Mouse (Mus musculus): Measurements from ENCODE around the gene Tfdp2. TPM values are rescaled to one million over a fixed set of nuclear protein-coding genes. Genes with fewer than 3 reads are reported as not detected.

The Tfdp2 gene
- polyA plus RNA-seq, 1 experiment from 2014 or later, result 51.4 TPM

- H3K9ac ChIP-seq (ENCODE audit: low read depth, low read length), result peak overlapping the region; percentile 56; the same call in 1 of the 2 replicates
- H3K4me3 ChIP-seq (replicated peaks; ENCODE audit: low read depth, low read length), result peak overlapping the region; percentile 42
- 2% methylated on average over 10 of the region's 10 CpGs for WGBS
- H3K27me3 ChIP-seq (ENCODE audit: insufficient read depth, low read length), result no peaks in the 10 kb centered on the region
- peak overlapping the region; percentile 74 for H3K4me2 ChIP-seq (ENCODE audit: low read length)
- TF ChIP-seq CTCF (IDR thresholded peaks at IDR 0.05; ENCODE audit: low read depth), result no peak
- no peaks in the 10 kb centered on the region for H3K9me3 ChIP-seq (replicated peaks; ENCODE audit: low read length)
- ATAC-seq (replicated peaks; ENCODE audit: low FRiP score, low read depth), result no peak
- no peaks in the 10 kb centered on the region for H3K4me1 ChIP-seq (replicated peaks; ENCODE audit: insufficient read depth, low read length)
- DNase-seq (ENCODE audit: low spot score), result peak; percentile 43
- H3K27ac ChIP-seq, result peak overlapping the region; percentile 57; the same call in 1 of the 2 replicates
- H3K36me3 ChIP-seq (ENCODE audit: insufficient read depth, low read length), result no peaks in the 10 kb centered on the region
Observed at GRCm38 (mm10) chr9:96259753-96260520, 63.9 kb downstream of the Tfdp2 start.

- H3K27me3 ChIP-seq (ENCODE audit: insufficient read depth, low read length), result no peaks in the 10 kb centered on the region
- H3K9me3 ChIP-seq (replicated peaks; ENCODE audit: low read length), result no peaks in the 10 kb centered on the region
- H3K36me3 ChIP-seq (ENCODE audit: insufficient read depth, low read length), result no peaks in the 10 kb centered on the region
- ATAC-seq (replicated peaks; ENCODE audit: low FRiP score, low read depth), result no peak
- H3K4me1 ChIP-seq (replicated peaks; ENCODE audit: insufficient read depth, low read length), result no peaks in the 10 kb centered on the region
- DNase-seq (ENCODE audit: low spot score), result no peak
- 78% methylated on average over 4 of the region's 4 CpGs for WGBS
- no peak overlapping the region for H3K27ac ChIP-seq
- no peak overlapping the region for H3K4me2 ChIP-seq (ENCODE audit: low read length)
- no peak overlapping the region for H3K9ac ChIP-seq (ENCODE audit: low read depth, low read length)
- H3K4me3 ChIP-seq (replicated peaks; ENCODE audit: low read depth, low read length), result no peak overlapping the region
- TF ChIP-seq CTCF (IDR thresholded peaks at IDR 0.05; ENCODE audit: low read depth), result no peak
Observed at GRCm38 (mm10) chr9:96261101-96261500, 65.0 kb downstream of the Tfdp2 start.

GRCm38 (mm10) chr9:96261980-96262379, 65.9 kb downstream of the Tfdp2 start:
- no peaks in the 10 kb centered on the region for H3K36me3 ChIP-seq (ENCODE audit: insufficient read depth, low read length)
- H3K4me1 ChIP-seq (replicated peaks; ENCODE audit: insufficient read depth, low read length), result no peaks in the 10 kb centered on the region
- WGBS, result 95% methylated on average over 6 of the region's 6 CpGs
- no peak overlapping the region for H3K4me3 ChIP-seq (replicated peaks; ENCODE audit: low read depth, low read length)
- TF ChIP-seq CTCF (IDR thresholded peaks at IDR 0.05; ENCODE audit: low read depth), result 0 out of 2 replicates have a peak, but pooled peaks have one; percentile 14
- no peaks in the 10 kb centered on the region for H3K9me3 ChIP-seq (replicated peaks; ENCODE audit: low read length)
- no peak overlapping the region for H3K27ac ChIP-seq
- ATAC-seq (replicated peaks; ENCODE audit: low FRiP score, low read depth) (no peak), DNase-seq (ENCODE audit: low spot score) (no peak)
- H3K4me2 ChIP-seq (ENCODE audit: low read length), result no peak overlapping the region
- no peaks in the 10 kb centered on the region for H3K27me3 ChIP-seq (ENCODE audit: insufficient read depth, low read length)
- no peak overlapping the region for H3K9ac ChIP-seq (ENCODE audit: low read depth, low read length)

- Histone ChIP-seq H3K4me3 (replicated peaks; ENCODE audit: low read depth, low read length) (no peak overlapping the region), H3K27ac (no peak overlapping the region), H3K27me3 (ENCODE audit: insufficient read depth, low read length) (no peaks in the 10 kb centered on the region), H3K9me3 (replicated peaks; ENCODE audit: low read length) (no peaks in the 10 kb centered on the region), H3K4me2 (ENCODE audit: low read length) (no peak overlapping the region), H3K36me3 (ENCODE audit: insufficient read depth, low read length) (no peaks in the 10 kb centered on the region), H3K9ac (ENCODE audit: low read depth, low read length) (no peak overlapping the region), H3K4me1 (replicated peaks; ENCODE audit: insufficient read depth, low read length) (no peaks in the 10 kb centered on the region)
- WGBS, result 91% methylated on average over 6 of the region's 6 CpGs
- no peak for TF ChIP-seq CTCF (IDR thresholded peaks at IDR 0.05; ENCODE audit: low read depth)
- DNase-seq (ENCODE audit: low spot score), result no peak
- ATAC-seq (replicated peaks; ENCODE audit: low FRiP score, low read depth), result no peak
Observed at GRCm38 (mm10) chr9:96266793-96267558, 70.9 kb downstream of the Tfdp2 start.

GRCm38 (mm10) chr9:96267559-96267948, 71.5 kb downstream of the Tfdp2 start:
- no peak for TF ChIP-seq CTCF (IDR thresholded peaks at IDR 0.05; ENCODE audit: low read depth)
- no peak overlapping the region for H3K4me3 ChIP-seq (replicated peaks; ENCODE audit: low read depth, low read length)

GRCm38 (mm10) chr9:96269726-96270125, 73.7 kb downstream of the Tfdp2 start:
- no peaks in the 10 kb centered on the region for H3K36me3 ChIP-seq (ENCODE audit: insufficient read depth, low read length)
- DNase-seq (ENCODE audit: low spot score) (no peak), ATAC-seq (replicated peaks; ENCODE audit: low FRiP score, low read depth) (no peak)
- H3K9me3 ChIP-seq (replicated peaks; ENCODE audit: low read length), result no peaks in the 10 kb centered on the region
- H3K9ac ChIP-seq (ENCODE audit: low read depth, low read length), result no peak overlapping the region
- 0 out of 2 replicates have a peak, but pooled peaks cover under 1% of the 10 kb centered on the region for H3K4me1 ChIP-seq (replicated peaks; ENCODE audit: insufficient read depth, low read length)
- no peaks in the 10 kb centered on the region for H3K27me3 ChIP-seq (ENCODE audit: insufficient read depth, low read length)
- no peak overlapping the region for H3K27ac ChIP-seq
- no peak overlapping the region for H3K4me2 ChIP-seq (ENCODE audit: low read length)
- TF ChIP-seq CTCF (IDR thresholded peaks at IDR 0.05; ENCODE audit: low read depth), result no peak
- no peak overlapping the region for H3K4me3 ChIP-seq (replicated peaks; ENCODE audit: low read depth, low read length)
- WGBS, result 83% methylated on average over 2 of the region's 2 CpGs

More at GRCm38 (mm10) chr9:96267559-96267948, 71.5 kb downstream of the Tfdp2 start:
- H3K4me2 ChIP-seq (ENCODE audit: low read length), result no peak overlapping the region
- ATAC-seq (replicated peaks; ENCODE audit: low FRiP score, low read depth) (no peak), DNase-seq (ENCODE audit: low spot score) (no peak)
- no peaks in the 10 kb centered on the region for H3K9me3 ChIP-seq (replicated peaks; ENCODE audit: low read length)
- no peaks in the 10 kb centered on the region for H3K27me3 ChIP-seq (ENCODE audit: insufficient read depth, low read length)
- H3K4me1 ChIP-seq (replicated peaks; ENCODE audit: insufficient read depth, low read length), result no peaks in the 10 kb centered on the region
- WGBS, result 81% methylated on average over 1 of the region's 1 CpGs
- H3K27ac ChIP-seq, result no peak overlapping the region
- H3K36me3 ChIP-seq (ENCODE audit: insufficient read depth, low read length), result no peaks in the 10 kb centered on the region
- H3K9ac ChIP-seq (ENCODE audit: low read depth, low read length), result no peak overlapping the region

All from kidney, postnatal 0 days (tissue).